Mouse (Mus musculus): ENCODE results near the gene Tmem219.

DNA sequence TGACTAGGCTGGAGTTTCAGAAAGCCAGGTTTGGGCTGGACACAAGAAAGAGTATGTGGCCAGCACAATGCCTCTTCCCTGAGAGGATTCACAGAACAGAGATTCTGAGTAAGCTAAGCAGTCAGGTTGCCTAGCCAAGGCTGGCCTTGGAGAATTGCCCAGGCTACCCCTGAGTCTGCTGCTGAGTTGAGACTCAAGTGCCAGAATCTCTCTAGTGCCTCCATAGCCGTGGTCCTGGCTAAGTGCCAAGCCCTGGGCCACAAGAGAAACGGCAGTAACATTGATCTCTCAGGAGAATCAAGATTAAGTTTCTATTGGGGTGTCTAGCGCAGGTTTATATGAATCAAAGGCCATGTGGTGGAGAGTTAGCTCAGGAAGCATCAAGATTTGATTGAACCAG is 42.9 kb upstream of the Tmem219 start:
- no peak for TF ChIP-seq POLR2A (IDR thresholded peaks at IDR 0.05; ENCODE audit: borderline replicate concordance, low read depth, low read length)
- TF ChIP-seq CTCF (IDR thresholded peaks at IDR 0.05; ENCODE audit: low read depth, low read length) = no peak
